Mouse (Mus musculus) left cerebral cortex, postnatal 4 days (tissue): ENCODE data around the gene Stap2. TPM values are rescaled to one million over a fixed set of nuclear protein-coding genes. Genes with fewer than 3 reads are reported as not detected.

Source experiments
- DNase-seq: peaks from one replicate; pipeline ENCODE4 v3.0.0-alpha.2; 2022
- intact Hi-C: fragments of 180-260 bp; cut with DNase I; formaldehyde crosslinking; loops from one replicate; pipeline ENCODE4 v1.15.1; 2025
- total RNA-seq, 2 experiments: library from RNA; stranded (reverse); gene quantifications; 2 replicates each; pipeline ENCODE4 v1.2.3; 2021

The Stap2 gene
- total RNA-seq, 2 experiments from 2014 or later = 3.8 to 4.6 TPM

GRCm38 (mm10) chr17:55961631-55962030 is 43.8 kb downstream of the Stap2 start:
- intact Hi-C loops = no loop called here
- DNase-seq = no peak

DNA sequence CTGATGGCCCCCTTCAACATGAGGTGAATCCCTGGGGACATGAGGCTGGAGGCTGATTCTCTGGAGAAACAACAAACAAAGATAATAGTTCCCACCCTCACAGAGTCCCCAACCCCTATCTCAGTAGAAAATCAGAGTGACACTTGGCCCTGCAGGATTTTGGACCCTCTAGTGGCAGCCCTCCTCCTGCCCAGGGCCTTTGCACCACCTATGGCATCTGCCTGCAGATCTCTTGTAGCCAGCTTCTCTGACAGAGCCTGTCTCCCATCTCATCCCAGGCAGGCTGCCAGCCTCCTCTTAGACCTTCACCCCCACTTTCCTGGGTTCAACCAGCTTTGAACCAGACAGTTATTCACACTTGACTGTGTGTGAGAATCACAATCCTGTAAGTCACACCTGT is 44.6 kb downstream of the Stap2 start:
- no peak for DNase-seq
- intact Hi-C loops = no loop called here

DNA sequence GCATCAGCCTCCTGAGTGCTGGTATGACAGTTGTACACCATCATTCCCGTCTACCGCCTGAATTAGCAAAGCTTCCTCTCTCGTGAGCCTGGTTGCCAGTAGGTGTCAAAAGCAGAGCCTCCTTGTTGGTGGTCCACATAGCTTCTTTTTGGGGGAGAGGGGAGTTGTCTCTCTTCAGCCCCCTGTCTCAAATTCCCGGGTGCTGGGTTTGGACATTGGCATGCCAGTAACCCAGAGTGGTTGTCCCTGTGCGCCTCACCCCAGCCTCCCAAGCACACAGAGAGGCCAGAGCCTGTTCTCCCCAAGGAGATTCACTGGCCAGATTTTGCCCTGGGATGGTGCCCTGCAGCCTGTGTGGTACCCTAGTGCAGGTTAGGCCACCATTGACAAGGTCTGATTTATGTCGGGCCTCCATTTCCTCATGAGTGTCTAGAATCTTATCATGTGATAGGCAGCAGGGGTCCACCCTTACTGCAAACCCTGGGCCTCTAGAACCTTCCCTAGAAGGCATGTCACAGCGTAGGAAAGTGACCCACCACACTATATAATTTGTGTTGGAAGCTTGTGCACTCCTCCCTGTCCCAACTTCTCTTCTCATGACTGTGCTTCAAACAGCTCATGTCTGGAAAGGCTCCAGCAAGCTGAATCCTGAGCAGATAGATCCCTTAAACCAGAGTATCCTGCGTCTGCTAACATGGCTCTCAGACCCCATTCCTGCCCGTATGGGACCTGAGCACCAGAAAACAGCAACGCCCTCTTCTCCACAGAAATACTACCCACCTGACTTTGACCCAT is 45.2 kb downstream of the Stap2 start:
- intact Hi-C loops = no loop called here
- DNase-seq = no peak

DNA sequence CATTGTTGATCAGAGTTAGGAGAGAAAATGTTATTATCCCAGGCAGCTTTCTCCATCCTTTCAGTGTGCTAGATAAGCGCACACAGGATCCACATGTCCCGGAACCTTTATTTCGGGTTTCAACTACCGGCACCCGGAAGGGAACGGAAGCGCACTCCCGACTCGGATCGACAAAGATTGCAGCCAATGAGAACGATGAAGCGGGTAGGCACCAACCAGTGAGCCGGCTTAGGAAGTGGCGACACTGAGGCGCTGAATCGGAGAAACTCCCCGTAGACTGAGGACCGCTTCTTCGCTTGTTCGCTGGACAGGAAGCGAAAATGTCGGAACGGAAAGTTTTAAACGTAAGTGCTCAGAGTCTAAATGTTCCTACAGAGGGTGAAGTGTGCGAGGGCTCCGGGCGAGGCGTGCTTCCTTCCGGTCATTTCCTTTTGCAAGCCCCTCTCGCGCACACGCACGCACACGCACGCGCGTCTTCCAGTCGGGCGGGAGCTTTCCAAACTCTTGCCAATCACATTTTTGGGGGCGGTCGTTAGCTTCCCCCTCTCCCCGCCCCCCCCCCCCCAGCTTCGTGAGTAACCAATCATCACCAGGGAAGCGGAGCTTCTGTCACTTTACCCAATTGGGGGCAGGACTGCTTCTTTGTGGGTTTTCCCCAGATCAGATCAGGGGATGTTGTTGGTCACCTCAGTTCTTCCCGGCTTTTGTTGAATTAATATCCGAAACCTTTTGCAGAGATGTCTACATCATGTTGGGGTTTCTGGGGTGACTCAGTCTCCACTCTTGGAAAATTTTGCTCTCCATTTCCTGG is 46.3 kb downstream of the Stap2 start, which contains the start of gene Yju2:
Gene Yju2 (plus strand): TSS at position 182 of the 811 bp plus-strand sequence.
- intact Hi-C loops = no loop called here

DNA sequence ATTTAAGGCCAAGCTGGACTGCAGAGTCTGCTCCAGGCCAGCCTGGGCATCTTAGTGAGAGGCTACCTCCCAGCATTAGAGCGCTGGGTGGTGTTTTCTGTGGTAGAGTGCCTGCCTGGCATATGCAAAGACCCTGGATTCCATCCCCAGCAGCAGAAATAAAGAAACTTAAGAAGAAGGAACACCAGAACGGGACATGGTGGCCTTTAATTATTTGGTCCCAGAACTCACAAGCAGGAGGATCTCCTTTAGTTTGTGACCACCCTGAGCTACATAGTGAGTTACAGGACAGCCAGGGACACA is 46.8 kb downstream of the Stap2 start:
- intact Hi-C loops = no loop called here
- no peak for DNase-seq

More for the DNA sequence above, 46.3 kb downstream of the Stap2 start, which contains the start of gene Yju2:
- peak; percentile 91 for DNase-seq

GRCm38 (mm10) chr17:55957726-55958583 is 47.4 kb downstream of the Stap2 start:
- intact Hi-C loops = no loop called here

DNA sequence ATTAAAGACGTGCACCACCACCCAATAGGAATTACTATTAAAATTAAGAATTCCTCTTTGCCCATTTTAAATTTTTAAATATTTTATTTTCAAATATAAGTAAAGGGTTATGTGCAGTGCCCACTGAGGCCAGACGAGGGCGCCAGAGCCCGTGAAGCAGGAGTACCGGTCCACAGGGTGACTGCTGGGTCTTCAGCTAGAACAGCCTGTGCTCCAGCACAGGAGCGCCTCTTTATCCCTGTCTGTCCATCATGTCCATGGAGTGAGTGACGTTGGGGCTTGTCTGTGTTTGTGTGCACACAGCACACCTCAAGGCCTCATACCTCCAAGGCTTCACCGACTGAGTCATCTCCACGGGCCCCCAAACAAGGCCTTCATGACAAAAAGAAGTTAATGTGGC is 48.2 kb downstream of the Stap2 start:
- intact Hi-C loops = no loop called here
- peak; percentile 81 for DNase-seq

More at GRCm38 (mm10) chr17:55957726-55958583, 47.4 kb downstream of the Stap2 start:
- DNase-seq = no peak

GRCm38 (mm10) chr17:55956591-55956990 is 48.8 kb downstream of the Stap2 start:
- intact Hi-C loops = no loop called here

GRCm38 (mm10) chr17:55956129-55956528 is 49.3 kb downstream of the Stap2 start:
- intact Hi-C loops = no loop called here
- DNase-seq = peak; percentile 85

More at GRCm38 (mm10) chr17:55956591-55956990, 48.8 kb downstream of the Stap2 start:
- no peak for DNase-seq

DNA sequence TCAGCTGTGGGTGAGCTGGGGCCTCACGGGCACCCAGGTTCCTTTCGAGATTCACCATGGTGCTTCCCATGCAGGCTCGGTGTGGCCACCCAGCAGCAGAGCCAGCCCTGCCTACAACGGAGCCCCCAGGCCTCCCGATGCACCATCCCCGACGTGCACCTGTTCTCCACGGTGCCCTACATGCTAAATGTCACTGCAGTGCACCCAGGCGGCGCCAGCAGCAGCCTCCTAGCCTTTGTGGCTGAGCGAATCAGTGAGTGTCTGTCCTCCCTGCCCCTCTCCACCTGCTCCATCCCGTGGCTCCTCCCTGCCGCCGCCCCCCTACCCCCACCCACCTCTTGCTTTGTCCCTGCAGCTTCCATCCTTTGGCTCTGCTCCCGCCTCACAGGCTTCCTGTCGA is 51.2 kb downstream of the Stap2 start:
- intact Hi-C loops = no loop called here
- no peak for DNase-seq

DNA sequence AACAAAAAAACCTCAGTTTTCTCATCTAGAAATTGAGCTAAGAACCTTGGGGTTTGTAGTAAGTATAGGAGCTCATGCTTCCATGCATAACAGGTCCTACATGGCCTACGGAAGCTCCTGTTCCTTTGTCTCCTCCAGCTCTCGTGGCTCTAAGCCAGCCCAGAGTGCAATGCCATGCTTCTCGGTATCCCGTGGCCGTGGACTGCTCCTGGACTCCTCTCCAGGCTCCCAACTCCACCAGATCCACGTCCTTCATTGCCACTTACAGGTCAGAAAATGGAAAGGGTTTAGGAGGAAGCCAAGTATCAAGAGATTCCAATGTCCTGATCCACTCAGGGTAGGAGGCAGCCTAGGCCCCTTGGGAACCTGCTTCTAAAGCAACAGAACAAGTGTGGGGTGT is 51.6 kb downstream of the Stap2 start:
- intact Hi-C loops = no loop called here
- no peak for DNase-seq

- DNase-seq = no peak
- intact Hi-C loops = no loop called here
These were observed 52.8 kb downstream of the Stap2 start, which contains the start of gene Ebi3 for GRCm38 (mm10) chr17:55952447-55953027. TSS of gene Ebi3 (plus strand) at chr17:55952640.

DNA sequence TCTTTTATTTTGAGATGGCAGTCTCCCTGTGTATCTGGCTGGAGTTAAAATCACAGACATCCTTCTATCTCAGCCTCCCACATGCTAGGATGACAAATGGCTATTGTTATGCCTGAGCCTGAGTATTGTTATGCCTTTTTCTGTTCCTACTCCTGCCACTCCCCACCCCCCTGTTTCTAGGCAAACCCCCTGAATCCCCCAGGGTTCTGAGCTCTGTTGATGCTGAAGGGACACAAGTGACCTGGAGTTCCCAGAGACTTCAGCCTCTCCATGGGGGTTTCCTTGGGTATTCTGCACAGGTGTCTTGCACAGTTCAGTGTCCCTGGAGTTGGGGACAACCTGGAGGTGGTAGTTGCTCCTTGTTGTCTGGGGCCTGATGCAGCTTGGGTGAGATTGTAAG is 53.3 kb downstream of the Stap2 start:
- intact Hi-C loops = no loop called here

GRCm38 (mm10) chr17:55950601-55951000 is 54.8 kb downstream of the Stap2 start:
- intact Hi-C loops = no loop called here
- no peak for DNase-seq

More for the DNA sequence above, 53.3 kb downstream of the Stap2 start:
- DNase-seq = no peak

DNA sequence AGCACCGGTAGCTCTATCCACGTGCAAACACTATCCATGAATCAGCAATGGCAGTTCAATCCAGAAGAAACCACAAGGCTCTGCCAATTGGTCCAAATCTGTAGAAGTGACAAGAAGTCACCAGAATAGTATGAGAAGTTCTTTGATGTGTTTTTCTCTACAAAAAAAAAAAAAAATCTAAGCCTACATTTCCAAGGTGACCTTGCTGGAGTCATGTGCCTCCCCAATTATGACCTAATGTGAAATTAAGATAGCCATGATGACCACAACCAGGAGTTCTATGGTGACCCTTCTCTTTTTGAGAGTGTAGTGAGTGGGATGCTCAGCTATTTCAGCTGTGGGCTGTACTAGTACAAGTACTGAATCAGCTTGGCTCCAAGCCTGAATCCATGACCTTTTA is 56.0 kb downstream of the Stap2 start, which contains the start of gene Zfp119b:
Gene Zfp119b (minus strand): TSS at position 101 of the 400 bp plus-strand sequence.
- intact Hi-C loops = no loop called here
- no peak for DNase-seq

GRCm38 (mm10) chr17:55948647-55949046 is 56.7 kb downstream of the Stap2 start:
- intact Hi-C loops = no loop called here
- no peak for DNase-seq
